Mouse (Mus musculus): ENCODE results near the gene Jmjd6.
A peak's percentile ranks its signal among the peaks of the same experiment; 100 is the strongest.

GRCm38 (mm10) chr11:116852291-116852890, 9.1 kb upstream of the Jmjd6 start, which contains the start of gene Mfsd11:
- TF ChIP-seq POLR2A (IDR thresholded peaks at IDR 0.05; ENCODE audit: borderline replicate concordance, extremely low read depth, insufficient read depth, insufficient read length, poor library complexity, severe bottlenecking) (peak; percentile 35; the same call in 1 of the 2 replicates), CTCF (IDR thresholded peaks at IDR 0.05; ENCODE audit: borderline replicate concordance, extremely low read depth, insufficient read depth, insufficient read length) (no peak)
